Mouse (Mus musculus) C2C12 (cell line): Measurements from ENCODE around the gene Camk2n1. TPM values are rescaled to one million over a fixed set of nuclear protein-coding genes. Genes with fewer than 3 reads are reported as not detected.
"Not testable (repeated sequence)": the region's sequence is repeated elsewhere in the genome, so short reads cannot be mapped to it uniquely, and the experiment has no call there.

Experiments
- H3K27me3 ChIP-seq: one replicate; pipeline ENCODE4 v1.6.1; 2011; ENCODE audit not compliant: control insufficient read depth, insufficient read depth, insufficient read length
- H3K36me3 ChIP-seq: one replicate; pipeline ENCODE4 v1.6.1; 2011; ENCODE audit not compliant: control insufficient read depth, insufficient read depth
- H3K4me3 ChIP-seq: one replicate; pipeline ENCODE4 v1.5.1; 2011; ENCODE audit warnings: mild to moderate bottlenecking, control low read depth; ENCODE audit not compliant: poor library complexity, insufficient read depth, severe bottlenecking
- H3K79me2 ChIP-seq: one replicate; pipeline ENCODE4 v1.6.1; 2011; ENCODE audit not compliant: control insufficient read depth, insufficient read depth
- H3K79me3 ChIP-seq: one replicate; pipeline ENCODE4 v1.6.1; 2011; ENCODE audit warnings: low read depth, control low read depth
- H3ac ChIP-seq: one replicate; pipeline ENCODE3; 2011; ENCODE audit warnings: low read depth; ENCODE audit not compliant: control insufficient read depth, insufficient read length
- CEBPB ChIP-seq: IDR thresholded peaks from one replicate; pipeline ENCODE4 v1.6.1; 2011; ENCODE audit warnings: low read depth, mild to moderate bottlenecking, control low read depth, moderate library complexity
- CTCF ChIP-seq: IDR thresholded peaks from one replicate; pipeline ENCODE4 v1.5.1; 2011; ENCODE audit not compliant: control insufficient read depth, insufficient read depth, insufficient read length
- FOSL1 ChIP-seq: IDR thresholded peaks from one replicate; pipeline ENCODE4 v1.8.0; 2011; ENCODE audit warnings: mild to moderate bottlenecking, low read length; ENCODE audit not compliant: poor library complexity, insufficient read depth, severe bottlenecking
- MAX ChIP-seq: IDR thresholded peaks from one replicate; pipeline ENCODE4 v1.6.1; 2011; ENCODE audit warnings: mild to moderate bottlenecking, control low read depth
- MYOD1 ChIP-seq: IDR thresholded peaks from one replicate; pipeline ENCODE4 v1.6.1; 2011; ENCODE audit warnings: low read depth; ENCODE audit not compliant: control insufficient read depth, insufficient read length
- MYOG ChIP-seq: IDR thresholded peaks from one replicate; pipeline ENCODE4 v1.6.1; 2011; ENCODE audit not compliant: control insufficient read depth, insufficient read length; ENCODE audit errors: extremely low read depth
- USF1 ChIP-seq: IDR thresholded peaks from one replicate; pipeline ENCODE4 v1.6.1; 2011; ENCODE audit warnings: low read depth, mild to moderate bottlenecking, control low read depth, moderate library complexity
- polyA plus RNA-seq: library from polyadenylated mRNA; unstranded; fragments of >200 nt; fragmentation: generic; extraction: Trizol; gene quantifications from one replicate; pipeline ENCODE4 v1.2.1, GENCODE M21; 2012; ENCODE audit warnings: missing spikeins

Camk2n1 gene
- polyA plus RNA-seq, 1 experiment, result 0.48 TPM

DNA sequence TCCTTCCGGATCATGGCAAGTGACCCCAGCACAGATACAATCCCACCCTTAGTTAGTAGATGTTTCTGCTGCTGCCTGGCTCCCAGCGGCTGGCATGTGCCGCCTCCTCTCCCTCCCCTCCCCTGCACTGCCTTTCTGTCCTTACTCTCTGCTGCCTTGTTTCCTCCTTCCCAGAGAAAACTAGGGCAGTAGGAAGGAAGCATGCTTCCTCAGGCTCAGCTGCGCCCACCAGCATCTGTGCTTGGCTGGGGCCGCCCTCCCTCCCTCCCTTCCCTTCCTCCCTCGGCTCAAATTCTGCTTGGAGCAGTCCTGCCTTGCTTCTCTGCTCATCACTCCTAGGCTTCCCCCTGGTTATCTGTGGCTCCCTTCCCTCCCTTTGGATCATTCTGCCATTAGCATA is 39.4 kb upstream of the Camk2n1 start:
- TF ChIP-seq CEBPB (no peak), MYOG (no peak), FOSL1 (no peak), USF1 (no peak), MAX (no peak), MYOD1 (no peak), CTCF (no peak)
- no peak overlapping the region for H3K4me3 ChIP-seq

DNA sequence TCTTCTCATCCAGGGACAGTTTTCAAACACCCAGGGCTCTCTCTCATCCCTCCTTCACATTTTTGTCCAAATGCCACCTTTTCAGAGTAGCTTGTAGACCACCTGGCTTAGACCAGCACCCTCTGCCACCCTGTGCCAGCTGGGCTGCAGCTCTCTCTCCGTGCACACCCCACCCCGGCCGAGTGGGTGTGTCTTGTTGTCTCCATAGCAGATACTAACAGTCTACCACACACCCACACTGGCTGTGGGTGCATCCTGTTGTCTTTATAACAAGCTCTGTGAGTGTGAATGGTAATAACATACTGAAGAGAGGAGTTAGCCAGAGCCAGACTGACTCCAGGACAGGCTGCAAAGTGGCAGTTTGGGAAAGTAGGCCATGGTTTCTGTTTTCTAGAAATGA is 38.1 kb upstream of the Camk2n1 start:
- no peak for TF ChIP-seq MYOG
- TF ChIP-seq MAX, result no peak
- TF ChIP-seq FOSL1, result no peak
- TF ChIP-seq CEBPB, result no peak
- no peak for TF ChIP-seq CTCF
- no peak for TF ChIP-seq USF1
- no peak for TF ChIP-seq MYOD1
- no peak overlapping the region for H3ac ChIP-seq
- no peak overlapping the region for H3K4me3 ChIP-seq
- H3K79me2 ChIP-seq, result no peaks in the 10 kb centered on the region
- H3K36me3 ChIP-seq, result no peaks in the 10 kb centered on the region
- no peaks in the 10 kb centered on the region for H3K79me3 ChIP-seq
- H3K27me3 ChIP-seq, result peaks cover 74% of the 10 kb centered on the region

More for the DNA sequence above, 39.4 kb upstream of the Camk2n1 start:
- H3K27me3 ChIP-seq, result peaks cover 70% of the 10 kb centered on the region
- no peak overlapping the region for H3ac ChIP-seq
- no peaks in the 10 kb centered on the region for H3K36me3 ChIP-seq
- no peaks in the 10 kb centered on the region for H3K79me3 ChIP-seq
- no peaks in the 10 kb centered on the region for H3K79me2 ChIP-seq

DNA sequence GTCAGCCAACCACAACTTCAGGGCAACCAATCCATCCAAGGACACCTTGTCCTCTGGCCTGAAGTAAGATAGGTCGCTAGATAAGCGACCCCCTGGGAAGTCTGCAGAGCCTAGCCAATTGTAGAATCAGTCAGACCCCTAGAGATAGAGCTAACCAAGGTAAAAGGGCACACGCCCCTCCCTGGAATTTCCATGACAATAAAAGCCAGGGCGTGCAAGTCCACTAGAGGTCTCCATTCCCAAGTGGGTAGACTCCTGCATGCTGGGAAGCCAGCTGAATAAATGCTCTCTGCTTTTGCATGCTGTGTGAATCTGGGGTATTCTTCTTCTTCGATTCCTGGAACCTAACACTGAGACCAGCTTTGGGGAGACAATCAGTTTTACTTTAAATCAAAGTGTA is 37.7 kb upstream of the Camk2n1 start:
- Histone ChIP-seq H3K4me3 (no peak overlapping the region), H3K36me3 (no peaks in the 10 kb centered on the region), H3K79me2 (no peaks in the 10 kb centered on the region), H3K27me3 (peaks cover 74% of the 10 kb centered on the region), H3ac (no peak overlapping the region), H3K79me3 (no peaks in the 10 kb centered on the region)
- TF ChIP-seq CTCF, result no peak

DNA sequence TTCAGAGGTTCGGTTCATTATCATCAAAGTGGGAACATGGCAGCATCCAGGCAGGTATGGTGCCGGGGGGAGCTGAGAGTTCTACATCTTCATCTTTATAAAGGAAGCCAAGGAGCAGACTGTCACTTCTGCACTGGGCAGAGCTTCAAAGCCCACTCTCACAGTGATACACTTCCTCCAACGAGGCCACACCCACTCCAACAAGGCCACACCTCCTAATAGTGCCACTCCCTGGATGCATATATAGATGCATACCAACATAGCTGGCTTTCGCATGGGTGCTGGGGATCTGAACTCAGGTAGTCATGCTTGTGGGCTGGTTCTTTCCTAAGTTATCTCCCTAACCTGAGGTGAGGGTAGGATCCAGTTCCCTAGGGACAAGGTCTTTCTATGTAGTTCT is 36.2 kb upstream of the Camk2n1 start:
- Histone ChIP-seq H3K79me2 (no peaks in the 10 kb centered on the region), H3K27me3 (peaks cover 70% of the 10 kb centered on the region)
- TF ChIP-seq CEBPB, result no peak
- no peak for TF ChIP-seq FOSL1
- TF ChIP-seq MAX, result no peak
- TF ChIP-seq MYOG, result no peak
- TF ChIP-seq MYOD1, result no peak
- TF ChIP-seq USF1, result no peak
- TF ChIP-seq CTCF, result no peak

DNA sequence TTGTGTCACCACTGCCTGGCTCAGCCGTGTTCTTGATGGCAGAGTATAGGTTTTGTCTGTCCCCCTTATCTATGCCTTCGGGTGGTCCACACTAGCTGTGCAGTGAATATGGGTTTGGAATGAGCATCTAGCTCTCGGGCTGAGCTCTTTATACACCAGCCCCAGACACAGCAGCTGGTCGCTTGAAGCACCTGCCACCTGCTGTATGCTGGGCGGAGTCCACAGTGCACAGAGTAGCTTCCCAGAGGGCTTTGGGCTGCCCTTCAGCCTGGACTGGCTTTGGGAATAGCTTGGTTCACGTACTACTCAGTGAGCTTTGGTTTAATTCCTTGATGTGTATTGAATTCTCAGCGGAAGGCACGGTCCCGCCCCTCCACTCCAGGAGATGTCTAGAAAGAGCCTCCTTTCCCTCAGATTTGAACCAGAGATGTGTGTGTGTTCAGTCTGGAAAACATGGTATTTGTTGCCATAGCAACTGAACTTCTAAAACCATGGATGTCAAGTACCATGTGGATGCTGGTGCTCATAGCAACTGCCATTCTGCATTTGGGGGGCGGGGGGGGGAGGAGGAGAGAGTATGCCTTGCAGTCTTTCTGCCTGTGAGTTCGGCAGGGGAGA is 35.7 kb upstream of the Camk2n1 start:
- H3K79me2 ChIP-seq, result no peaks in the 10 kb centered on the region
- TF ChIP-seq MYOG (no peak), CEBPB (no peak), MAX (no peak), FOSL1 (no peak), MYOD1 (no peak), CTCF (no peak), USF1 (no peak)
- no peaks in the 10 kb centered on the region for H3K36me3 ChIP-seq
- H3K79me3 ChIP-seq, result no peaks in the 10 kb centered on the region
- H3ac ChIP-seq, result no peak overlapping the region
- no peak overlapping the region for H3K4me3 ChIP-seq
- H3K27me3 ChIP-seq, result peaks cover 66% of the 10 kb centered on the region

More for the DNA sequence above, 36.2 kb upstream of the Camk2n1 start:
- no peaks in the 10 kb centered on the region for H3K79me3 ChIP-seq
- no peaks in the 10 kb centered on the region for H3K36me3 ChIP-seq
- H3K4me3 ChIP-seq, result no peak overlapping the region
- H3ac ChIP-seq, result no peak overlapping the region

DNA sequence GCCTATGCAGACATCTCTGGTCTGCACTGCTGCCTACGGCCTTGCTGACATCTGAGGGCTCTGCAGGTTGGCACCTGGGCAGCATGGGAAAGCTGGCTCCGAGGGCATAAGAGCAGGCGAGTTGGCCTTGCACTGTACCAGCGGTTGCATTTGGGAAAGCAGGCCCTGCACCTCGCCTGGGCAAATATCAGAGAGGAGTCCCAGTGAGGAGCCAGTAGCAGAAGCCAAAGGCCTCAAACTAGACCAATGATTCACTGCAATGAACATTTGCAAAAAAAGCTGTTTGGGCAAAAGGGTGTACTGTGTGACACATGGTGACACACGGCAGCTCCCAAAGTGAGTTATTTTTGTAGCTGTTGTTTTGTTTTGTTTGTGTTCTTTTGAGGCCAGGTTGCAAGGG is 29.1 kb upstream of the Camk2n1 start:
- TF ChIP-seq FOSL1 (no peak), MYOG (no peak), MYOD1 (no peak), MAX (no peak), CEBPB (no peak), CTCF (no peak), USF1 (no peak)

DNA sequence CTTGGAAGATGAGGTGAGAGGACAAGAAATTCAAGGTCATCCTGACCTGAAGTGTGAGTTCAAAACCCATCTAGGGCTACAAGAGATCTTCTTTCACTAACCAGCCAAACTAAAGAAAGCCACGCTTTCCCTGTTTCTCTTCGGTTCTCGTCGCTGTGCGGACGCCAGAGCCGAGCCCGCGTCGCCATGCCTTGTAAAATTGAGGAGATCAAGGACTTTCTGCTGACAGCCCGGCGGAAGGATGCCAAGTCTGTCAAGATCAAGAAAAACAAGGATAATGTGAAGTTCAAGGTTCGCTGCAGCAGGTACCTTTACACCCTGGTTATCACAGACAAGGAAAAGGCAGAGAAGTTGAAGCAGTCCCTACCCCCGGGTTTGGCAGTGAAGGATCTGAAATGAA is 28.5 kb upstream of the Camk2n1 start:
- not testable (repeated sequence) for H3K36me3 ChIP-seq, H3K79me2 ChIP-seq, H3K4me3 ChIP-seq, H3ac ChIP-seq, H3K79me3 ChIP-seq
- H3K27me3 ChIP-seq, result peaks cover 14% of the 10 kb centered on the region

More for the DNA sequence above, 29.1 kb upstream of the Camk2n1 start:
- H3ac ChIP-seq, result no peak overlapping the region
- peaks cover 20% of the 10 kb centered on the region for H3K27me3 ChIP-seq
- no peaks in the 10 kb centered on the region for H3K36me3 ChIP-seq
- no peaks in the 10 kb centered on the region for H3K79me3 ChIP-seq
- H3K79me2 ChIP-seq, result no peaks in the 10 kb centered on the region
- no peak overlapping the region for H3K4me3 ChIP-seq
